Mouse (Mus musculus) common myeloid progenitor, adult 5-6 weeks (primary cell): ENCODE data around the gene Tac2. TPM values are rescaled to one million over a fixed set of nuclear protein-coding genes. Genes with fewer than 3 reads are reported as not detected.
"Not testable (repeated sequence)": the region's sequence is repeated elsewhere in the genome, so short reads cannot be mapped to it uniquely, and the experiment has no call there.

ENCODE experiments used
- ATAC-seq: replicated peaks from 2 replicates; pipeline ENCODE4 v1.8.0; 2016; ENCODE audit warnings: low read depth, mild to moderate bottlenecking, moderate TSS enrichment, inconsistent platforms; ENCODE audit not compliant: poor library complexity, severe bottlenecking
- total RNA-seq: library from RNA; stranded (forward); fragments of 200-1000, 187-1606 nt; gene quantifications from 2 replicates; pipeline ENCODE4 v1.2.3, GENCODE M21; 2017

The Tac2 gene
- total RNA-seq, 1 experiment from 2014 or later: not detected

- no peak for ATAC-seq
Measured at GRCm38 (mm10) chr10:127754566-127755166, 30.4 kb downstream of the Tac2 start.

DNA sequence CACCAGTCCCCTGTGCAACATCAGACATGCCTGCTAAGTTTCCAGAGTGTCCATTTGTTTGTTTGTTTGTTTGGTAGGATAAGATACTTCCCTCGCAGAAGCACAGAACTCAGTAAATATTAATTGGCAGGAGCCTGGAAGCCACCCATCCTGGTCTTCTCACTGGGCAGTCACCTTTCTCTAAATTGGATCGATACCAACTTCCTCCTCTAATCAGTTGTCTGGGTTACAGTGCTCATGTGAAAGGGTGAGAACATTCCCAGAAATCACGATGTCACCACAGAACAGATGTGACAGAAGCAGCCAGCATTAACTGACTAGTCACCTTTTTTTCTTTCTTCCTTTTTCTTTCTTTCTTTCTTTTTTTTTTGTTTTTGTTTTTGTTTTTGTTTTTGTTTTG is 31.0 kb downstream of the Tac2 start:
- ATAC-seq: no peak

DNA sequence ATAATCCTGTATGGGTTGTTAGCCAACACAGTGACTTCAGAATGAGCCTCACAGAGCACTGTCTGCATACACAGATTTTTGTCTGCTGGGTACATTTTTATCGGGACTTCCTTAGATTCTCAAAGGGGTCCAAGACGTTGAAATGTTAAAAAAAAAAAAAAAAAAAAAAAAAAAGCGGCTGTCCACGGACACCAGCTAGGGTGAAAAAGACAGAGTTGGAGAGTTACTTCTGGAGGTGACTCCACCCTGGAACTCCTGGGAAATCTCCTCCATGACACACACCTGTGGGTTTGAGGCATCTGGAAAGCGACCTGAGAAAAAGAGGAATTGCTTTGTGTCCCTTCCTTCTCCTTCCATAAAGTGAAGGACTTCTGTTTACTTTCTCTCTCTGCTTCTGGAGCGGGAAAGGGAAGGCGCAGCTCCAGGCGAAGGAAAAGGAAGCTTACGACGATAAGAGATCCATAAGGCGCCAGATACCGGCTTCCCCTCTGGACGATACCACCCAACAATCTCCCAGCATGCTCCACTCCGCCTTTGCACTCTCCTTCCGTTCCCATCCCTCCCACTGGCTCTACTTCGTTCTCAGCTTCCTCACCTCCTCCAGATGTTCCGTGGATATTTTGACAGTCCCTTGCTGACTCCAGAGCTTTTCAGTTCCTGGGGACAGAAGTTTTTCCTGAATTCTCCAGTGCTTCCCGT is 31.6 kb downstream of the Tac2 start:
- ATAC-seq: no peak

DNA sequence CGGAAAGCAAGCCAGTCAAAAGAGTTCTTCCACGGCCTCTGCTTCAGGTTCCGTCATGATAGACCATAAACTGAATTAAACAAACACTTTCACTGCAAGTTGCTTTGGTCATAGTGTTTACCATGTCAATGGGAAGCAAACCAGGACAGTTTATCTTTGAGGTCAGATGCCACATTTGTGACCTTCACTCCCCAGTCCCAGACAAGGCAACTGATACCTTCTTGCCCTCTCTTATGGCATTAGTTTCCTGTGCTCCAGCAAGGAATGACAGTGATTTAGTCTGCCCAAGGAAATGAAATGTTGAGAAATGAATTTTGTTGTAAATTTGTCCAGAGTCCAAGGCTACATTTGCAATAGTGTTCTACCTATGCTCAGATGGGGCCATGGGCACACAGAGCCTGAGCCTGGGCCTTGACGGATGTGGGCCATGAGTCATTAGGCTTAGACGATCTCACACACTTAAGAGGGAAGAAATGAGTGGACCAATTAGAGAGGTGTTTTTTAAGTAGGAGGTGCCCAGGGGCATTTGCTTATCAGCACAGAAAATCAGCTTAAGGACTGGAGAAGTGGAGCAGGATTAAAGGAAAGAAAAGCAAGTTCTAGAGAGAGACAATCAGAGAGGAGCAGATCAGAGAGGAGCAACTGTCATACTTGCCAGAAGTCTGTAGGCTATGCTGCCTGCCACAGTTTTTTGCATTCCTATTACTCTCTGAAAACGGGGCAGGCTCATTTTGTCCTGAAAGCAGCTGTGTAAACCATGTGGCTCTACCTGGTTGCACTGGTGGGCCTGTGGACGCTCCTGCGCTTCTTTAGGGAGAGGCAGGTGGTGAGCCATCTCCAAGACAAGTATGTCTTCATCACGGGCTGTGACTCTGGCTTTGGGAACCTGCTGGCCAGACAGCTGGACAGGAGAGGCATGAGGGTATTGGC is 35.2 kb downstream of the Tac2 start, which contains the start of the genes Rdh1 and Rdh16f1:
TSS of gene Rdh1 (plus strand) at position 541 of the 930 bp plus-strand sequence.
TSS of gene Rdh16f1 (plus strand) at position 607 of the 930 bp plus-strand sequence.
- no peak for ATAC-seq

- not testable (repeated sequence) for ATAC-seq
Measured at GRCm38 (mm10) chr10:127762926-127763325, 38.6 kb downstream of the Tac2 start.

DNA sequence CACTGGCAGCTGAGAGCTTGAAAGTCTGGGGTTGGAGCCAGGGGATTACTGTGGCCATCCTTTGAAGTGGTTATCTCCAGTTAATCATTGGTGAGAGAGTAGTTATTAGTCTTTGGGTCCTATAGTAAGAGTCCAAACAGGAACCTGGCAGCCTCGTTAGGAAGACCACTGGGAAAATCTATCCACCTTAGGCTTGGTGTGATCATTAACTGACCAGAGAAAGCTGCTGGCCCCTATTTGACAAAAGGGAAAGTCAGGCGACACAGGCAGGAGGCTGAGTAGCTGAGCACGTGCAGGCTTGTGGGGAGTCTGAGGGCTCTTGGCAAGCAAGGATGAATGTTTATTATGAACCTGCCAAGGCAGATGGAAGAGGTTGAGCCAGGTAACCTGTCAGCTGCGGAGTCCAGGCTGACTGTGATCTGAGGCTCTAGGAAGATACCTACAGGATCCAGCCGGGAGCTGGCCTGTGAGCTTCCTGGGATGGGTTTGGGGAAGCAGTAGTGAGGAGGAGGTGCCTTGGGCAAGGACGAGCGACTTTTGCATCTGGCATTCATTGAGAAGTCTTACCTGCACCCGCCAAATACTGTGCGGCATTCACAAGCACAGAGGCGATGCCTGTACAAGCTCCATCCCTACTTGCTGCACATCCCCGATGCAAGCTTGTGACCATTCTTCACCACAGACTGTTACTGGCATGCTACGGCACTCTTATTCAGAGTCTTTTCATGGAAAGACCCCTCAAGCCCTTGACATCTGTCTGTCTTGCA is 39.8 kb downstream of the Tac2 start:
- no peak for ATAC-seq

DNA sequence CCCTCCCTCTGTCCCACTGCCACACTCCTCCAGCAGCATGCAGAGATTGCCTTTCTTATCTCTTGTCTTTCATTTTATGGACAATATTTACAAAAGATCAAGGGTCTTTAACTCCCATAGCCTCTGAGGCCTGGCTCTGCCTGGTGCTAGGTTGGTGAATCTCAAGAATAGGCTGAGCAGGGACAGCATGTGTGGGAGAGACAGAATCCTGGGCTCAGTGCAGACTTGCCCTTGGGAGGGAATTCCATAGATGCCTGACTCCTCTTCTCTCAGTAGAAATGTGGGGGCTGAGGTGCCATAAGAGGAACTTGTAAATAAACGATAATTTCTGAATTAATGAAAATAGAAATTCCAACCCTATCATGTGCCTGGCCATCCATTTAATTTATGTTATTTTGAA is 42.3 kb downstream of the Tac2 start:
- no peak for ATAC-seq

- ATAC-seq: no peak
Measured at GRCm38 (mm10) chr10:127776011-127776410, 51.7 kb downstream of the Tac2 start, which contains the start of gene Rdh9. Rdh9 (plus strand) TSS chr10:127776386.

Other genes starting within 250 kb of the Tac2 start
- not detected in 2 replicates for gene Stac3, start 222.8 kb upstream of the Tac2 start, total RNA-seq
- not detected in 2 replicates for gene Ndufa4l2, start 209.5 kb upstream of the Tac2 start, total RNA-seq
- 115 and 119 TPM in 2 replicates for gene Shmt2, start 202.0 kb upstream of the Tac2 start, total RNA-seq
- not detected in 2 replicates for gene Nxph4, start 189.9 kb upstream of the Tac2 start, total RNA-seq
- 0.97 and 3.2 TPM in 2 replicates for gene Lrp1, start 103.3 kb upstream of the Tac2 start, total RNA-seq
- gene Stat6, start 81.5 kb upstream of the Tac2 start, total RNA-seq: 33.1 and 48.3 TPM in 2 replicates
- gene Nemp1, start 57.6 kb upstream of the Tac2 start, total RNA-seq: 20.8 and 22.6 TPM in 2 replicates
- gene Nab2, start 55.9 kb upstream of the Tac2 start, total RNA-seq: 5.7 and 6.8 TPM in 2 replicates
- gene Myo1a, start 19.3 kb upstream of the Tac2 start, total RNA-seq: not detected in 2 replicates
- 4.7 and 5.0 TPM in 2 replicates for gene Zbtb39, start 15.1 kb downstream of the Tac2 start, total RNA-seq
- gene Gpr182, start 27.3 kb downstream of the Tac2 start, total RNA-seq: not detected in 2 replicates
- gene Rdh1, start 35.2 kb downstream of the Tac2 start, total RNA-seq: not detected in 2 replicates
- not detected in 2 replicates for gene Rdh16f1, start 35.3 kb downstream of the Tac2 start, total RNA-seq
- gene Rdh9, start 51.9 kb downstream of the Tac2 start, total RNA-seq: not detected in 2 replicates
- gene Rdh16, start 76.7 kb downstream of the Tac2 start, total RNA-seq: not detected in 2 replicates
- not detected in 2 replicates for gene Rdh19, start 125.5 kb downstream of the Tac2 start, total RNA-seq
- gene Rdh16f2, start 142.0 kb downstream of the Tac2 start, total RNA-seq: not detected in 2 replicates
- not detected in 2 replicates for gene Rdh7, start 164.3 kb downstream of the Tac2 start, total RNA-seq
- not detected in 2 replicates for gene Sdr9c7, start 174.0 kb downstream of the Tac2 start, total RNA-seq